Mouse (Mus musculus): ENCODE data around the gene Paqr5. TPM values are rescaled to one million over a fixed set of nuclear protein-coding genes. Genes with fewer than 3 reads are reported as not detected.

The Paqr5 gene
- polyA plus RNA-seq, 1 experiment: 0.93 TPM

- no peak overlapping the region for H3K27ac ChIP-seq (ENCODE audit: insufficient read depth, low read length)
- H3K9ac ChIP-seq (ENCODE audit: low read depth, poor library complexity, severe bottlenecking): no peak overlapping the region
- no peaks in the 10 kb centered on the region for H3K27me3 ChIP-seq (ENCODE audit: control insufficient read depth, insufficient read depth, low read length, poor library complexity, severe bottlenecking)
- no peak overlapping the region for H3K4me3 ChIP-seq (ENCODE audit: low read depth, low read length)
- no peak for TF ChIP-seq CTCF (IDR thresholded peaks at IDR 0.05; ENCODE audit: low read depth, low read length)
- TF ChIP-seq EP300 (IDR thresholded peaks at IDR 0.05; ENCODE audit: insufficient read depth, low read depth, low read length): no peak
- TF ChIP-seq POLR2A (IDR thresholded peaks at IDR 0.05; ENCODE audit: insufficient read depth, low read length): no peak
- H3K4me1 ChIP-seq (ENCODE audit: control insufficient read depth, insufficient read depth, low read length): no peaks in the 10 kb centered on the region
- H3K36me3 ChIP-seq (ENCODE audit: control insufficient read depth, insufficient read depth, low read length, poor library complexity, severe bottlenecking): peaks cover 23% of the 10 kb centered on the region
- no peaks in the 10 kb centered on the region for H3K9me3 ChIP-seq (replicated peaks; ENCODE audit: control insufficient read depth, insufficient read depth, low read length, poor library complexity, severe bottlenecking)
Measured at GRCm38 (mm10) chr9:61908832-61909407, 117.7 kb downstream of the Paqr5 start.

DNA sequence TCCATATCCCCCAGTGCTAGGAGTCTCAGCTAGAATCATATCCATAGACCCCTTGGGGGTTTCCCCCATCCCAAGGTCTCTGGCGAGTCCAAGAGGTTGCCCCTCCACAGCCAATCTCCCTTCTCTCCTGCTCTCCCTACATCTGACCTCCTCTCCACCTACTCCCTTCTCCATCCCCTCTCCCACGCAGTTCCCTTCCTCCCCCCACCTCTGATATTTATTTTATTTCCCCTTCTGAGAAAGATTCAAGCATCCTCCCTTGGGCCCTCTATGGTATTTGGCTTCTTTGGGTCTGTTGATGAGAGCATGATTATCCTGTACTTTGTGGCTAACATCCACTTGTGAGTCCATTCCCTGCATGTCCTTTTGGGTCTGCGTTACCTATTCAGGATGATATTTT is 118.3 kb downstream of the Paqr5 start:
- Histone ChIP-seq H3K9me3 (replicated peaks; ENCODE audit: control insufficient read depth, insufficient read depth, low read length, poor library complexity, severe bottlenecking) (no peaks in the 10 kb centered on the region), H3K4me1 (ENCODE audit: control insufficient read depth, insufficient read depth, low read length) (no peaks in the 10 kb centered on the region), H3K27ac (ENCODE audit: insufficient read depth, low read length) (no peak overlapping the region), H3K36me3 (ENCODE audit: control insufficient read depth, insufficient read depth, low read length, poor library complexity, severe bottlenecking) (peaks cover 17% of the 10 kb centered on the region), H3K27me3 (ENCODE audit: control insufficient read depth, insufficient read depth, low read length, poor library complexity, severe bottlenecking) (no peaks in the 10 kb centered on the region), H3K9ac (ENCODE audit: low read depth, poor library complexity, severe bottlenecking) (no peak overlapping the region), H3K4me3 (ENCODE audit: low read depth, low read length) (no peak overlapping the region)
- TF ChIP-seq POLR2A (IDR thresholded peaks at IDR 0.05; ENCODE audit: insufficient read depth, low read length) (no peak), CTCF (IDR thresholded peaks at IDR 0.05; ENCODE audit: low read depth, low read length) (no peak), EP300 (IDR thresholded peaks at IDR 0.05; ENCODE audit: insufficient read depth, low read depth, low read length) (no peak)

DNA sequence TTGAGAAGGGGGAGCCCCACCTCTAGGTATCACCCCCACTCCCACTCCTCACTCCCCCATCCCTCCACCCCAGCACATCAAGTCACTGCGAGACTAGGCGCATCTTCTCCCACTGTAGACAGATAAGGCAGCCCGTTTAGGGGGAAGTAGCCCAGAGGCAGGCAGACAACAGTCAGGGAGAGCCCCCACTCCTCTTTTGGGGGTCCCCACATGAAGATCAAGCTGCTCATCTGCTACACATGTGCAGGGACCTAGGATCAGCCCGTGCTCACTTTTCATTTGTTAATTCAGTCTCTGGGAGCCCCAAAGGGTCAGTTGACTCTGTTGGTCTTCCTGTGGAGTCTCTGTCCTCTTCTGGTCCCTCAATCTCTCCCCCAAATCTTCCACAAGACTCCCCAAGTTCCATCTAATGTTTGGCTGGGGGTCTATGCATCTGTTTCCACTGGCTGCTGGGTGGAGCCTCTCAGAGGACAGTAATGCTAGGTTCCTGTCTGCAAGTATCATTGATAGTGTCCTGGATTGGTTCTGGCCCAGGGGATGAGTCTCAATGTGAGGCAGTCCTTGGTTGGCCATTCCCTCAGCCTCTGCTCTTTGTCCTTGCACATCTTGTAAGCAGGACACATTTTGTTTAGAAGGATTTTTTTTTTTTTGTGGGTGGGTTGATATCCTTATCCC is 118.9 kb downstream of the Paqr5 start:
- H3K4me3 ChIP-seq (ENCODE audit: low read depth, low read length): no peak overlapping the region
- TF ChIP-seq POLR2A (IDR thresholded peaks at IDR 0.05; ENCODE audit: insufficient read depth, low read length) (no peak), CTCF (IDR thresholded peaks at IDR 0.05; ENCODE audit: low read depth, low read length) (no peak), EP300 (IDR thresholded peaks at IDR 0.05; ENCODE audit: insufficient read depth, low read depth, low read length) (no peak)
- H3K9me3 ChIP-seq (replicated peaks; ENCODE audit: control insufficient read depth, insufficient read depth, low read length, poor library complexity, severe bottlenecking): no peaks in the 10 kb centered on the region
- H3K9ac ChIP-seq (ENCODE audit: low read depth, poor library complexity, severe bottlenecking): no peak overlapping the region
- H3K27ac ChIP-seq (ENCODE audit: insufficient read depth, low read length): no peak overlapping the region
- no peaks in the 10 kb centered on the region for H3K27me3 ChIP-seq (ENCODE audit: control insufficient read depth, insufficient read depth, low read length, poor library complexity, severe bottlenecking)
- no peaks in the 10 kb centered on the region for H3K4me1 ChIP-seq (ENCODE audit: control insufficient read depth, insufficient read depth, low read length)
- H3K36me3 ChIP-seq (ENCODE audit: control insufficient read depth, insufficient read depth, low read length, poor library complexity, severe bottlenecking): peaks cover 11% of the 10 kb centered on the region

DNA sequence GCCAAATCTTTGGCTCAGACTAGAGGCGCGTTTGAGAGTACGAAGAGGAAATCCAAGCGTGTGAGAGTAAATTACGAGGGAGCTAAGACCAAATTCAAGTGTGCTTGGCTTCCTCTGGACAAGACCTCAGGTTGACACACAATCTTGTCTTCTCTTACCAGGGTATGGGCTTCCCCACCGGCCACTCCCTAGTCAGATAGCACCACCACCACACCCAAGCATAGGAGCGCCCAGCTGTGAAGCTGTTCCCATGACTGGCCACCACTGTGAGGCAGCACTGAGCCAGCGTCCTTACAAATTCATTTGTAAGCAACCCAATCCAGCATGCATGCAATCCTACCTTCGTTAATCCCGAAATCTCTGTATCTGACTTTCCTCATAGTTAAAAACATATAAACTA is 119.7 kb downstream of the Paqr5 start:
- Histone ChIP-seq H3K9ac (ENCODE audit: low read depth, poor library complexity, severe bottlenecking) (no peak overlapping the region), H3K36me3 (ENCODE audit: control insufficient read depth, insufficient read depth, low read length, poor library complexity, severe bottlenecking) (peaks cover 3% of the 10 kb centered on the region), H3K27me3 (ENCODE audit: control insufficient read depth, insufficient read depth, low read length, poor library complexity, severe bottlenecking) (no peaks in the 10 kb centered on the region), H3K27ac (ENCODE audit: insufficient read depth, low read length) (no peak overlapping the region), H3K9me3 (replicated peaks; ENCODE audit: control insufficient read depth, insufficient read depth, low read length, poor library complexity, severe bottlenecking) (no peaks in the 10 kb centered on the region), H3K4me1 (ENCODE audit: control insufficient read depth, insufficient read depth, low read length) (no peaks in the 10 kb centered on the region), H3K4me3 (ENCODE audit: low read depth, low read length) (no peak overlapping the region)
- TF ChIP-seq POLR2A (IDR thresholded peaks at IDR 0.05; ENCODE audit: insufficient read depth, low read length) (no peak), CTCF (IDR thresholded peaks at IDR 0.05; ENCODE audit: low read depth, low read length) (peak; percentile 88), EP300 (IDR thresholded peaks at IDR 0.05; ENCODE audit: insufficient read depth, low read depth, low read length) (peak; percentile 29; the same call in 1 of the 2 replicates)

GRCm38 (mm10) chr9:61905576-61905975 is 121.1 kb downstream of the Paqr5 start:
- no peak overlapping the region for H3K4me3 ChIP-seq (ENCODE audit: low read depth, low read length)
- H3K9me3 ChIP-seq (replicated peaks; ENCODE audit: control insufficient read depth, insufficient read depth, low read length, poor library complexity, severe bottlenecking): no peaks in the 10 kb centered on the region
- no peak overlapping the region for H3K9ac ChIP-seq (ENCODE audit: low read depth, poor library complexity, severe bottlenecking)
- H3K36me3 ChIP-seq (ENCODE audit: control insufficient read depth, insufficient read depth, low read length, poor library complexity, severe bottlenecking): no peaks in the 10 kb centered on the region
- no peaks in the 10 kb centered on the region for H3K27me3 ChIP-seq (ENCODE audit: control insufficient read depth, insufficient read depth, low read length, poor library complexity, severe bottlenecking)
- H3K4me1 ChIP-seq (ENCODE audit: control insufficient read depth, insufficient read depth, low read length): no peaks in the 10 kb centered on the region
- no peak overlapping the region for H3K27ac ChIP-seq (ENCODE audit: insufficient read depth, low read length)
- TF ChIP-seq POLR2A (IDR thresholded peaks at IDR 0.05; ENCODE audit: insufficient read depth, low read length) (no peak), EP300 (IDR thresholded peaks at IDR 0.05; ENCODE audit: insufficient read depth, low read depth, low read length) (no peak), CTCF (IDR thresholded peaks at IDR 0.05; ENCODE audit: low read depth, low read length) (no peak)

- Histone ChIP-seq H3K9ac (ENCODE audit: low read depth, poor library complexity, severe bottlenecking) (no peak overlapping the region), H3K4me1 (ENCODE audit: control insufficient read depth, insufficient read depth, low read length) (no peaks in the 10 kb centered on the region), H3K27ac (ENCODE audit: insufficient read depth, low read length) (no peak overlapping the region), H3K4me3 (ENCODE audit: low read depth, low read length) (no peak overlapping the region), H3K9me3 (replicated peaks; ENCODE audit: control insufficient read depth, insufficient read depth, low read length, poor library complexity, severe bottlenecking) (no peaks in the 10 kb centered on the region), H3K27me3 (ENCODE audit: control insufficient read depth, insufficient read depth, low read length, poor library complexity, severe bottlenecking) (no peaks in the 10 kb centered on the region), H3K36me3 (ENCODE audit: control insufficient read depth, insufficient read depth, low read length, poor library complexity, severe bottlenecking) (no peaks in the 10 kb centered on the region)
- TF ChIP-seq CTCF (IDR thresholded peaks at IDR 0.05; ENCODE audit: low read depth, low read length) (no peak), POLR2A (IDR thresholded peaks at IDR 0.05; ENCODE audit: insufficient read depth, low read length) (no peak), EP300 (IDR thresholded peaks at IDR 0.05; ENCODE audit: insufficient read depth, low read depth, low read length) (no peak)
Measured at GRCm38 (mm10) chr9:61904201-61904600, 122.5 kb downstream of the Paqr5 start.

Other genes starting within 250 kb of the Paqr5 start
- 6,021 and 6,375 TPM in 2 replicates for gene Rplp1, start 112.3 kb downstream of the Paqr5 start, polyA plus RNA-seq (2011; ENCODE audit: insufficient read depth, insufficient read length, low read depth, missing spikeins)
- 165 and 182 TPM in 2 replicates for gene Kif23, start 80.1 kb downstream of the Paqr5 start, polyA plus RNA-seq (2011; ENCODE audit: insufficient read depth, insufficient read length, low read depth, missing spikeins)
- gene Glce, start 95.8 kb upstream of the Paqr5 start, polyA plus RNA-seq (2011; ENCODE audit: insufficient read depth, insufficient read length, low read depth, missing spikeins): 19.9 TPM in 2 replicates

Measured in ES-Bruce4 (cell line).